Mouse (Mus musculus) layer of hippocampus, adult 18-20 months (tissue): ENCODE data around the gene Tex29. TPM values are rescaled to one million over a fixed set of nuclear protein-coding genes. Genes with fewer than 3 reads are reported as not detected.

Experiments
- DNase-seq, 2 experiments: peaks; one replicate each; pipeline ENCODE4 v3.0.0; 2022; ENCODE audit warnings: low spot score in 2 of 2
- long read RNA-seq: library from polyadenylated mRNA; stranded (forward); transcript quantifications from one replicate; pipeline ENCODE4 v2.0.0, GENCODE M21; 2021
- total RNA-seq, 2 experiments: library from RNA; stranded (reverse); gene quantifications; 2 replicates each; pipeline ENCODE4 v1.2.3; 2021

Gene Tex29
- under 1 TPM in 1 of 2 experiments, not detected in 1; 0.58 TPM for total RNA-seq
- long read RNA-seq: 0 reads

DNA sequence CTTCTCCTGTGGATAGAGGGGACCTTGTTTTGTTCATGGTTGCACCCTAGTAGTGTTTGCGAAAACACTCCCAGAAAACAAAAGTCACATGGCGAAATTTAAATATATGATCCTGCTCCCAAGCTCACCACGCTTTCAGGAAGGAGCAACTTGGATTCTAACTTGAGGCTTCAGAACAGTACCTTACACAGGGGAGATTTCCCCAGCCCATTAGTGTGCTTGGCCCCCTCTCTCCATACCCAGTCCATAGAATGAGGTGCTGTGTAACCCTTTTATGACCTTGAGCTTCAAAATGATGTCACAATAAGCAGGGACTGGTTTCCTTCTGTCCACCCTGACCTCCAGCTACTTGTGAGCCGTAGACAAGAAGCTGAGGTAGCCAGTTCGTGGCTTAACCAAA lies at the start of gene Tex29:
TSS of gene Tex29 (plus strand) at position 301 of the 400 bp plus-strand sequence.
- DNase-seq: no peak

DNA sequence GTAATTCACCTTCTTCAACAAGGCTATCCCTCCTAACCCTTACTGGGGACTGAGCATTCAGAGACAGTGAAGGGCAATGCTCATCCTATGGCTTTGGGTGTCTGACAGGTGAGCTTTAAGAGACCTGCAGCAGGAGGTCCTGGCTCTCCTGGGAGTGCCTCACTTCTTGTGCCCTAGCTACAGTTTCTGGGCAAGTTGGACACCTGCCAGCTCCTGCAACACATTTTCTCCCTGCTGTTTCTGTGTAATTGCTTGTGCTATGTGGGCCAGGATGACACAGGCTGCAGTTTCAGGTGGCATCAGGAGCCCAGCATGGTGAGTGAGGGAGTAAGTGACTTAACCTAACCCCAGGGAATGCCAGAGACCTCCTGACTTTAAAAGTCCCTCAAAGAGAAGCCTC lies 45.3 kb upstream of the Tex29 start:
- no peak for DNase-seq

DNA sequence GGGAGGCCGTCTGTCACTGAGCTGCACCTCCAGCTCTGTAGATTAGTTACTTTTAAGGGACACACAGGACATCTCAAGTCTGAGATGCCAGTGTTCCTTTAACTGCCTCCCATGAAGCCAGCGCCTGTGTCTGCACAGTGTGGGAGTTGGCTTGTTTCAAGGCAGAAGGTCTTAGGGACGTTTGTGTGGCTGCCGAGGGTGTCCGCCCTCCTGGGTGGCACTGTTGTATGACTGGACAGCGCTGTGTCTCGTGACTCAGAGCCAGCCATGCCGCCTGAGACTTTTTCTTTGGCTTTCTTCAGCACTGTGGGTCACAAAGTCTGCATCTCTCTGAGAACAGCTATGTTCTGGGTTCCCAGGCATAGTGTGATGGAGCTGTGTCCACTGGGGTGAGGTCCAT lies 43.1 kb upstream of the Tex29 start:
- DNase-seq: no peak

DNA sequence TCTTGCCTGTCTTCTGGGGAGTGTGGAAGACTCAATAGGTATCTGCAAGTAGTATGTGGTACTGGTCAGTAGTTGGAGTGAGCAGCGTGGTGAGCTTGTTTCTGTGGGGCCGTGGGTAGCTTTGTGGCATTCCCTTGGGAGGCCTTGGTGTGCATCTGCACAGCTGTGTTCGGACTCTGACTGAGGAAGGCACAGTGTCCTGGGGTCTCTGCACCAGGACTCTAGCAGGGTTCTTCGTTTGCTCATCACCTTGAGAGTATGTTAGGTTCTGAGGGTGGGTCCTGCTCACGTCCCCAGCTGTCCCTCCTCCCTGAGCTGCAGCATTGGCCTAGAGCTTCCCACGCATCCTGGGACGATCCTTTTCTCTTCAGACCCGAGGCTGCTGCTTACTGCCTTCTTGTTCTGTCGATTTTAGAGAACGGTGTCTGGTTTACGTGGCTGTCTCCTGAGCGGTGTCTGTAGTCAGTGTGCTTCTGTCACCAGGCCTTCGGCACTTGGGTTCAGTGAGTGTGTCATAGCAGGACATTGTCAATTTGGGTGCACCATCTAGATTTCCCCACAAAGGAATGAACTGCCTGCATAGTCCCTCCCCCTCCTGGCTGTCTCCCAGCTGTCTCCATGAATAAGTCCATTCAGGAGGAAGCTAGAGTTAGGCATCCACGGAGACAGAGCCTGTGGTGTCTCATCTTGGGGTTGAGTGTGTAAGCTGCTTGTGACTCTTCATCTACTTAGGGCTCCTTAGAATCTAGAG lies 42.4 kb upstream of the Tex29 start:
- DNase-seq: peak in 1 of 2 experiments; percentile 71

DNA sequence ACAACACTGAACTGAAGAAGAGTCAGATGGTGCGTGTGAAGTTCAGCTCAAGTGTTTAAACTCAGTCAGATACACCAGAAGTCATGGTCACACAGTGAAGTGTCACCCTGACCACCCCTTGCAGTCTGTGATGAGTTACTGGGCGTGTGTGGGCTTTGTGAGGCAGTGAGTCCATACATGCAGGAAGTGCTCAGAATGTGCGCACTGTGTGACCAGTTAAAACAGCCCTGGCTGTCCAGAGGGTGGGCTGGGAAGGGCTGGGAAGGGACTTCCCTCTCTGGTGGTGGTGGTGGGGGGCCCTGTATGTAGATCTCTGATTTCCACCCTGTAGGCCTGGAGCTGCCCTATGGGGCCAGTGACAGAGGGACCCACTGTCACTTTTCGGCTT lies 41.8 kb upstream of the Tex29 start:
- DNase-seq: no peak

DNA sequence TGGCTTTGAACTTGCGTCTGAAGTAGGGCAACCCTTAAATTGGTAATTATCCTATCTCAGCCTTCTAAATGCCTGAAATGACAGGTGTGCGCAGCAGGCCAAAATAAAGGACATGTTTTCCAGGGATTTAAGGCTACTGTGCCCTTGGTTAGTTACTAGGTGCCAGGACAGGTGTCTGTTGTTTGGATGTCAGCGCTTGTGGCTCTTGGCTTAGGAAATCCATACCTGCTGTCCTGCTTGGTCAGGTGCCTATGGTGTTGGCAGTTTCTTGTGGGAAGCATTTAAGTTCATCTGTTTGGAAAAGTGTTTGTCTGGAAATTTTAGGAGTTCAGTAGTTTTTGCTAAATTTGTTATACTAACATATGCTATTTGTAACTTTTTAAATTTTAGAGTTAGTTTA lies 41.2 kb upstream of the Tex29 start:
- no peak for DNase-seq

DNA sequence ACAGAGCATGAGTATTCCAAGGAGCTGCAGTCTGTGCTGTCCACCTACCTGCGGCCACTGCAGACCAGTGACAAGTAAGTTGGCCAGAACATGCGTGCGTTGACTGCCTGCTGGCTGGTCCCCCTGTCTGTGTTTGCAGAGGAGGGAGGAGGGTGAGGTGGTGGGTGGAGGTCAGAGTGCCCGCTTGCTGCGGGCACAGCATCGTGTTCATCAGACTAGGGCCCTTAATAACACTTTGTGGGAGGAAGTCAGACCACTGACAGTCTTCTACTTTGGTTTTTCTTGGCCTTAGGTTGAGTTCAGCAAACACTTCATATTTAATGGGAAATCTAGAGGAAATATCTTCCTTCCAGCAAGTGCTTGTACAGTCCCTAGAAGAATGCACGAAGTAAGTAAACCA lies 39.8 kb upstream of the Tex29 start:
- DNase-seq: no peak

DNA sequence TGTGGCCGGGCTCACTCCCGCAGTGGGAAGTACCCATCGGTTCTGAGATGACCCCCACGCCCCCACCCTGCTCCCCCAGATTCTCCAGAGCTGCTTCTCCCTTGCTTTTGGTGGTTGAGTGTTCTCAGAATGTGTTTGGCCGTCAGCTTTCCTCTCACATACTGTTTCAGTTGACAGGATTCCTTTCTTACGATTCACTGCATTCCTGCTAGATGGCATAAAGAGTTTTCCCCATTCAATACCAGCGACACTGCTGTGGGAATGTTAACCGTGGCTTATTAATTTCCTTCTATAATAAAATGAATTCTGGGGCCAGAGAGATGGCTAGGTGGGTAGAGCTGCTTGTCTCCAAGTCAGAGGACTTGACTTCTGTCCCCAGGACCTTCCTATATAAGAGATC lies 38.7 kb upstream of the Tex29 start:
- DNase-seq: no peak

DNA sequence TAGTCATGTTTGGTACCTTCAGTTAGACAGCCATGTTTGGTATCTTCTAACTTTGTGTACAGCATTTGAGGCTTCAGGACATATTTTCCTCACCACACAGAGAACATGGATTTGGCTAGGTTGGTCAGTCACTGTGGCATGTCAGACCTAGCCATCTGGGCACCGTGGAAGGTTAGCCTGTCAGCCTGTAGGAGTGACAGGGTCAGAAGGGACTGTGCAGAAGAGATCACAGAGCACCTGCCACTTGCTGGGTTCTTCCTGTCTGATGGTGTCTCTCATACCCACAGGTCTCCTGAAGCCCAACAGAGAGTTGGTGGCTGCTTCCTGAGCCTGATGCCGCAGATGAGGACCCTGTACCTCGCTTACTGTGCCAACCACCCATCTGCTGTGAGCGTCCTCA lies 35.4 kb upstream of the Tex29 start:
- DNase-seq: no peak

DNA sequence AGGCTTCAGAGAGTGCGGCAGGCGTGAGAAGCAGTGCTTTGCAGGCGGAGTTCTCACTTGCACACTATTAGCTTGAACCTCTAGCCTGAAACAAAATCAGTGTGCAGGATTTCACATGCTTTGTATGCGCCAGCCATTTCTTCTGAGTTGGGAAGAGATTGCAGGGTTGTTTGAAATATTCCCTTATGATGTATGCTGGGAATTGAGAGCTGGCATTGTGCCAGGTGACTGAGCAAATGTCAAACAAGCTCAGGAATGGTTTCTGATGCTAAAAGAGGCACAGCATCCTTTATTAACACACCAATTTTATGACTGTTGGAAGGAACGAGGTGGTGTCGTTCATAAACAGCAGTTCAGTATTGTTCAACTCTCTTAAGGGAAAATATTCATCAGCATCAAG lies 34.0 kb upstream of the Tex29 start:
- DNase-seq: peak in 1 of 2 experiments; percentile 68

DNA sequence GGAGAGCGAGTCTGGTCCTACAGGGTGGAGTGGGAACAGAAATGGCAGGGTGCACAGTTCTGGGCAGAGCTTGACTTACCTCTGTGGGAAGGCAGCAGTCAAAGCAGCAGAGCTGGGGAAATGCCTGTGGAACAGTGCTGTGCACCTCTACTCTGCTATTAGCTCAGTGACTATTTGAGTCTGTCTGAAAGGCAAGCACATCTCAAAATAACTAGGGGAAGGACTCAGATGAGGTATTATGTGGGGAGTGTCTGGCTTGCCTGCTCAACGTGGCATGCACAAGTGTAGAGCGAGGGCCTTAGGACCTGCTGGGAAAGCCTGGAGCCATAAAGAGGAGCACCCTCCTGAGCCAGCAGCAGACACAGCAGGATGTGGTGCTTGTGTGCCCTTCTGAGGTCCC lies 32.9 kb upstream of the Tex29 start:
- no peak for DNase-seq

DNA sequence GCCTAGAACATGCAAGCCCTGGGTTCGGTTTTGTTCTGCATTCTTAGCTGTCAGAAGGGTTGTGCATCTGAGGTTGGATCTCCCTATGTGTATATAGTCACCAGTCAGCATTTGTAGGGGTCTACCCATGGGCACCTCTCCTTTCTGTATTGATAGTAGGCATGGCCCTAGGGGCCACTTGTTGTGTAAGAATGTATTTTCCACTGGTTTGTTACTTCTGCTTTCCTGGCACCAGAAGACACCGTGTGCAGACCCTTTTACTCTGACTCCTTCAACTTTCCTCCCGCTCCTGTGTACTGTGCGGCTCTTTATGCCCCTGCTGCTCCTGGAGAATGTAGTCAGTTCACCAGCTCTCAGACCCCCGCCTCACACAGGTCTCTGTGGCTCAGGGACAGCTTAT lies 32.2 kb upstream of the Tex29 start:
- DNase-seq: no peak

DNA sequence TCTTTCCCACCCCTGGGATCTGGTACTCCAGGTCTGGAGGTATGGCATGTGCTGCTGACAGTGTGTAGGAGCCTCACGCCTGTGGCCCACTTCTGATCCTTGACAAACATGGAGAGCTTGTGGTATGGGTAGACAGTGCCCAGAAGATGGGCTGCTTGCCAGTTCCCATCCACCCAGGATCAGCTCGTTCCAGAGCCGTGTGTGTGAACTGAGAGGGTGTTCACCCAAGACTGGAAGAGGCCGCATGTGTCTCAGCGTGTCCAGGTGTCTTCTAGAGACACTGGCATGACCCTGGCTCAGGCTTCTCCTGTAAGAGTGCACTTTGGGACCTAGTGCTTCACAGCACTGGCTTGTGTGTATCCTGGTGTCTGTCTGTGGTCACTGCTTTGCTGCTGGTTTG lies 29.8 kb upstream of the Tex29 start:
- DNase-seq: no peak

DNA sequence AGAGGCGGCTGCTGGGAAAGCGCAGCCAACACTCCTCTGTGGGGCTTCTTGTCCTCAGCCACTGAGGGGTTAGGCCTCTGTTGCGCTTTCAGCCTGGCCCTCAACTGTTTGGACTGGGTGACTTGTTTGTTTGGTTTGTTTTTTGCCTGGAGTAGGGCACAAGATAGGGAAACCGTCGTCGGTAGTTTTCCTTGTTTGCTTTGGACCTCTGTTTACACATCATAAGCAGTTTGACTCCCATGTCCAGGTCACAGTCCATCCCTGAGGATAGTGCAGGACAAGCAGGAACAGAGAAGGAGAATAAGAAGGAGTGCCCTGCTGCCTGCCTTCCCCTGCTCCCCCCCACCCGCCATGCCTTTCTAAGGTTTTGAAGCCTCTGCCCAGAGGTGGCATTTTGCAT lies 26.5 kb upstream of the Tex29 start:
- DNase-seq: no peak

DNA sequence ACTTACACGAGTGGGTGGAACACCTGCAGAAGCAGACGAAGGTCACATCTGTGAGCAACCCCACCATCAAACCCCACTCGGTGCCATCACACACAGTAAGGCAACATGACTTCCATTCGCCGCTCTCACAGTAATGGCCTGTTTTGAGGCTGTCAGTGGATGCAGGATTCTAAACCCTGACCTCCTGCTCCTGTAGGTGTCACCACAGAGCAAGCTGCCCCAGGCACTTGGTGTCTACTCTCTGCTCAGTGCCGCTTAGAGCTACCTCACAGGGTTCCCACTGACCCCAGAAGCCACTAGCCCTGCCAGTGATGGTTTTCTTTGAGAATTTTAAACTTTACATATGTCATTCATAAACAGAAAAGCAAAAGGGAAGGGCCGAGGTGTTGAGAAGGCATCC lies 25.1 kb upstream of the Tex29 start:
- no peak for DNase-seq

DNA sequence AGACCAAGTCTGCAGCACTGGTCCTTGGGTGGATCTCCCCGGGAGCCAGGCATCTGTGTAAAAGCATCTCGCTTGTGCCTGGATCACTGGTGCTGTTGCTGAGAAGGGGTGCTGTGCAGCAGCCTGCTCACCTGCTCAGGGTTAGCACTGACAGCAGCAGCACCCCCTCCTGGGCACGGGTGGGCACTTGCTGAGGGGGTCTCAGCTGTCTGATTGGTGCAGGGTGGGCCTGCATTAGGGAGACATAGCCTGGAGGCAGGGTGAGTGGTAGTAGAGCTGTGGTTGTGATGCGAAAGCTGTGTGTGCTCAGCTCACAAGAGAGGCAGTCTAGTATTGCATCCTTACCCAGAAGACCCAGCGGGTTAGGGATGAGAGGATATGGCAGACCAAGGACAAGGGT lies 20.1 kb upstream of the Tex29 start:
- no peak for DNase-seq

DNA sequence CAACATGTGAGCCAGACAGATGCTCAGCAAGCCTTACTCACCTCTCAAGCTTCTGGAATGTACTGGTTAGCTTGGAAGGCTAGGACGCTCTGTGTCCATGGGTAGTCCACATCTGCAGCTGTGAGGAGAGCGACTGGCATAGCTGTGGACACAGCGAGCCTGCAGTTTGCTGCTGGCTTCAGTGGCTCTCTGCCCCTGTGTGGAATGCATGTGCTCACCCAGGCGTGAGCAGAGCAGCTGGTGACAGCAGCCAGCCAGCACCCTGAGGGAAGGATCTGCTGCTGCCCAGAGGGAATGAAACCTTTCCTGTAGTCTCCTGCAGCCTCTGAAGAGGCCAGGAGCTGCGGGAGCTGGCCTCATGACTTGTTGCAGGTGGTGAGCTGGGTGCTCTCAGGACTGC lies 19.7 kb upstream of the Tex29 start:
- no peak for DNase-seq

DNA sequence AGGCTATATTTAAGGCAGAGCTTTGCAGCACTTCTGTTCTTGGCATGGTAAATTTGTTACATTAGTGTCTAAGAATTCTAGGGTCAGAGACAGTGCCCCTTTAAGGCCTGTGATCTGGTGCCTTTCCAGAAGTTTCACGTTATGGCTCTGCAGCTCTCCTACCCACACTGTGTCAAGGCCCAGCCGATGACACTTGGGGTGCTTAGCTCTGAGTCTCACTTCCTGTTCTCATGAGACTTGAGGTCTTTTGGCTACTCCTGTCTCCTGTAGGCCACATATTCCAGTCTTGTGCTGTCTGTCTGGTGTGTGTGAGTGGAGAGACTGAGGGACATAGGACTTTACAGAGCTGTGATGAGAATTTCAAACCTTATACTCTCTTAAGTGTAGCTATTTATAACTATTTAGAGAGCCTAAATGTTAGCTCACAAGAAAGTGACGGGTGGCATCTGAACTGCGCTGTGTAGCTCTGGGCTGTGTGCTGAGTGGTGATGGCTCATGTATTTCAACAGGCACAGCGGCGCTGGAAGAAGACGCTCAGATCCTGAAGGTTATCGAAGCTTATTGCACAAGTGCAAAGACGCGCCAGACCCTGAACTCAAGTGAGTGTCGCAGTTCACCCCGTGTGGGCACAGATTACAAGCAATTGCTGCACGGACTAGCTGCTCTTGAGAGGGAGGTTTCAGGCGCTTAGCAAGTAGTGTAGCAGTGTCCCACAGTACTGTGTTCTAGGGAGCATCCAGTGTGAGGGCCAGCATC lies 18.6 kb upstream of the Tex29 start:
- DNase-seq: no peak

DNA sequence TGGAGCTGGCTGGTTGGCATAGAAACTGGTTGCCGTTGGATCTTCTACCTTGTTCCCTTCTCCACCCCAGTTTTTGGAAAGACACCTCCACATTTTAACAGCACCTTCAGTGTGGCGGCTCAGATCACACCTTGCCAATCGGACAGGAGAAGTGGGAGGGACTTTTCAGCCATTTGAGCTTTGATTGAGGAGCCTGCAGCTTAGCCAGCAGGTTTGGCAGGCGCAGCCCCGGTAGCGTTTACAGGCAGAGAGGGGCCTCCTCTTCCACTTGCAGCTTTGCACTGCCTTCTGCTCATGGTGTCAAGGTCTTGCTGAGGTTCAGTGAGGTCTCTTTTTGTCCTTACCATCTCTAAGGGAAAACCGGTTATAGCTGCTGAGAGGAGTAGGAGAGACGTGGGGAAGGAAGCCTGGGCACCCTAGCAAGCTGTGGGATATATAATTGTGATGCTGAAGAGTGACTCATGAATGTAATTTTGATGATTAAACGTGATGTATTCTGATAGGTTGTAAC lies 17.7 kb upstream of the Tex29 start:
- DNase-seq: no peak

DNA sequence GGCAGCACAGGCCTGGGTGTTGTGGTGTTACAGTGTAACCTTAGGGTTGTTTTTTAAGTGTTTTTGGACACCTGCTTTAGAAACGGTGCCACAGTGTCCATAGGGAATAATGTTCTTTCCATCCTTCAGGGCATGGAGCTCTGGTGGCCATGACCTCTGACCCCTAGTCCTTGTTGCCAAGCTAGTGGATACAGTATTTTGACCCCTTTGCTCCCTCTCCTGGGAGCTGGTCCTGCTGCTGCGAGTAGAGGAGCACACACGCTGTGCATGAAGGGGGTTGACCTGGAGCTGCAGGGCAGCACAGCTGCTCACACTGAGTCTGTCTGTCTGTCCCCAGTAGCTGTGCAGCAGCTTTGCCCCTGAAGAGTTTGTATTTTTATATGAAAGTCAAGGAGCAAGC lies 14.5 kb upstream of the Tex29 start:
- no peak for DNase-seq

DNA sequence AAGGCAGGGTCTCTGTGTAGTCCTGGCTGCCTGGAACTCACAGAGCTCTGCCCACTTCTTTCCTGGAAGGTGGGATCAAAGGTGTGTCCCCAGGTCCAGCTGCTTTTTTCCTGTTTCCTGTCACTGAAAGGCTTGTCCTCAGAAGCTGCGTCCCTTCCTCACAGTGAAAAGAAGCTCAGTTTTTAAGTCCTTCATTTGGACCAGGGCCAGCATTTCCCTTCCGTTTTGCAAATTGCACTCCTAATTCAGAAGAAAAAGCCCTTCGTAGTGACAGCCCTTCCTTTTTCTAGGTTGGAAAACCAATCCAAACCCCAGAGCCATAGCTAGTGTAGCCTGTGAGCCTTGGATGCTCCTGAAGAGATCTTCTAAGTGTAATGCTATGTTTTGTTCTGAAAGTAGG lies 13.0 kb upstream of the Tex29 start:
- DNase-seq: no peak

DNA sequence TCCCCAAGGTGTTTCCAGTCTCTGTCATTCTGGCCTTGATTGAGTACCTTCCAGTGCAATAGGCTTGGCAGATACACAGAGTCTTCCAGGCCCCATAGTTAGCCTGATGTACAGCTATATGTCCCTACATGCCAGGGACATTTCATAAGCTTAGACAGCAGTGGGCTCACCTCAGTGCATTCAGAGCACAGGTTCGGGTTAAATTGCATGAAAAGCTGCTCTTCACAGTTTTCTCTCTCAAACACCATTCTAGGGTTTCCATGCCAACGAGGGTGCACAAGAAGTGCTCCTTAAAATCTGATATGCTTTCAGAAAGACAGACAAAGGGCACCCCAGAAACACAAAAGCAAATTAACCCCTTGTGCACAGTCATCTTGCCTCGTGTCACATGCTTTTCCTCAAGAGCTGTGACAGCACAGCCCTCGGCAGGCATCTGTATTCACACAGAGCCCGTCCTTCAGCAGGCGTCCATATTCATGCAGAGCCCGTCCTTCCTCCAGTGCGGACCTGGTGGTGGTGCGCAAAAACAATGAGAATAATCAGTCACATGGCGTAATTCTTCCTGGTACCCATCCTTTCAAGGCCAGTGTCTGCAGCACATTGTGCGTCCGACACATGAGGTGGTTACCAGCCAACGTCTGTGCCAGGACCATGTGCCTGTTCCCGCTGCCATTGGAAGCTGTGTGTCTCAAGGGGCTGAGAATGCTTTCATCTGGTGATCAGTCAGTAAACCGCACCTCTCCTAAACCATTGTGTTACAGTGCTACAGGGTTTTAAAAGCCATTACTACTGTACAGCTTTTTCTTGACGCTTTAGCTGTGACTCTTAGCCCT lies 9.8 kb upstream of the Tex29 start:
- DNase-seq: no peak
